Mouse (Mus musculus): ENCODE data around the gene Magi3. TPM values are rescaled to one million over a fixed set of nuclear protein-coding genes. Genes with fewer than 3 reads are reported as not detected.

The Magi3 gene
- polyA plus RNA-seq, 1 experiment from 2014 or later: 4.7 TPM

GRCm38 (mm10) chr3:104160603-104161002 lies 59.6 kb downstream of the Magi3 start:
- H3K4me2 ChIP-seq (ENCODE audit: low read length): no peak overlapping the region
- H3K27me3 ChIP-seq (replicated peaks; ENCODE audit: control insufficient read depth, insufficient read depth, low read length): no peaks in the 10 kb centered on the region
- no peak overlapping the region for H3K9ac ChIP-seq (ENCODE audit: low read depth, low read length)
- WGBS: 91% methylated on average over 6 of the region's 6 CpGs
- H3K4me3 ChIP-seq (ENCODE audit: low read length): no peak overlapping the region
- H3K36me3 ChIP-seq (ENCODE audit: control insufficient read depth, insufficient read depth, low read length): no peaks in the 10 kb centered on the region
- no peaks in the 10 kb centered on the region for H3K4me1 ChIP-seq (ENCODE audit: control insufficient read depth, insufficient read depth, low read depth, low read length)
- H3K27ac ChIP-seq (ENCODE audit: low read depth, low read length): no peak overlapping the region
- no peak for ATAC-seq
- no peaks in the 10 kb centered on the region for H3K9me3 ChIP-seq (ENCODE audit: control insufficient read depth, low read length)

DNA sequence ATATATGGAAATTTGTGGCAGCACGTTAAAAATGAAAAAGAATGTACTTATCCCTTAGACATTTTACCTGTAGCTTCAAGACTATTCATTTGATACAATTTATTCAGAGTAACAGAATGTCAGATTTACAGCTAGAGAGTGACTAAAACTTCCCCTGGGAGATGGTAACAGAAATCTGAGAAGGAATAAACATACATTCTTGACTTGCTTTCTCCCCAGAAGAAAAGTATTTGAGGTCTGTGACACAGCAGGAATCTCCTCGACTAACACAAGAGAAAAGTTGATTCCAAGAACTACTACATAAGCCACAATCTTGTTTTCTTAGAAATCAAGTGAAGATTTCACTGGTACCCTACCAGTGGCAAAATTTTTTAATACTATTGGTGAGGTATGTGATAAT lies 70.0 kb downstream of the Magi3 start:
- ATAC-seq: no peak
- Histone ChIP-seq H3K27ac (ENCODE audit: low read depth, low read length) (no peak overlapping the region), H3K27me3 (replicated peaks; ENCODE audit: control insufficient read depth, insufficient read depth, low read length) (no peaks in the 10 kb centered on the region), H3K4me3 (ENCODE audit: low read length) (no peak overlapping the region), H3K9me3 (ENCODE audit: control insufficient read depth, low read length) (no peaks in the 10 kb centered on the region), H3K4me2 (ENCODE audit: low read length) (no peak overlapping the region), H3K9ac (ENCODE audit: low read depth, low read length) (no peak overlapping the region), H3K4me1 (ENCODE audit: control insufficient read depth, insufficient read depth, low read depth, low read length) (no peaks in the 10 kb centered on the region), H3K36me3 (ENCODE audit: control insufficient read depth, insufficient read depth, low read length) (no peaks in the 10 kb centered on the region)
- 71% methylated on average over 2 of the region's 2 CpGs for WGBS

GRCm38 (mm10) chr3:104142376-104142775 lies 77.8 kb downstream of the Magi3 start:
- H3K27ac ChIP-seq (ENCODE audit: low read depth, low read length): no peak overlapping the region

DNA sequence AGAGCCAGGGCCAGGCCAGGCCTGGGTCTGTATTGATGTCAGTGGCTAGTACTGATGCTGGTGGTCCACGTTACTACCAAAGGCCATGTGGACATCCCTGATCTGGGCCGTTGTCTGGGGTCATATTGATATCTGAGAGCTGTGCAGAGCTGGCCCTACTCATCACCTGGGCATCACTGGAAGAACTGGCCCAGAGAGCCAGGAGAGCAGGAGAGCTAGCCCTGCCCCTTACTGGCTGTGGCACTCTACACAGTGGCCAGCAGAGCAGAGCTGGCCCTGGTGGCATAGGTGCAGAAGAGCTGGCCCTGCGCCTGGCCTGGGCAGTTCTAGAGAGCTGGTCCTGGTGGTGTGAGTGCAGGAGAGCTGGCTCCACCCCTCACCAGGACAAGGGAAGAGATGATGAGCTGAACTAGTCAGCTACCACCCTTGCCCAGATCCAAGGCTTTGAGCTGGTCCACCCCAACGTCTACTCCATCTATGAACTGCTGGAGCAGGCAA lies 81.2 kb downstream of the Magi3 start:
- Histone ChIP-seq H3K36me3 (ENCODE audit: control insufficient read depth, insufficient read depth, low read length) (no peaks in the 10 kb centered on the region), H3K27ac (ENCODE audit: low read depth, low read length) (no peak overlapping the region), H3K4me2 (ENCODE audit: low read length) (no peak overlapping the region), H3K27me3 (replicated peaks; ENCODE audit: control insufficient read depth, insufficient read depth, low read length) (no peaks in the 10 kb centered on the region), H3K9ac (ENCODE audit: low read depth, low read length) (no peak overlapping the region), H3K4me3 (ENCODE audit: low read length) (no peak overlapping the region), H3K4me1 (ENCODE audit: control insufficient read depth, insufficient read depth, low read depth, low read length) (no peaks in the 10 kb centered on the region), H3K9me3 (ENCODE audit: control insufficient read depth, low read length) (no peaks in the 10 kb centered on the region)
- ATAC-seq: 0 out of 2 replicates have a peak, but pooled peaks have one; percentile 34
- WGBS: 94% methylated on average over 4 of the region's 4 CpGs

More at GRCm38 (mm10) chr3:104142376-104142775, 77.8 kb downstream of the Magi3 start:
- Histone ChIP-seq H3K4me2 (ENCODE audit: low read length) (no peak overlapping the region), H3K9ac (ENCODE audit: low read depth, low read length) (no peak overlapping the region), H3K4me1 (ENCODE audit: control insufficient read depth, insufficient read depth, low read depth, low read length) (no peaks in the 10 kb centered on the region), H3K27me3 (replicated peaks; ENCODE audit: control insufficient read depth, insufficient read depth, low read length) (no peaks in the 10 kb centered on the region), H3K4me3 (ENCODE audit: low read length) (no peak overlapping the region), H3K9me3 (ENCODE audit: control insufficient read depth, low read length) (no peaks in the 10 kb centered on the region), H3K36me3 (ENCODE audit: control insufficient read depth, insufficient read depth, low read length) (no peaks in the 10 kb centered on the region)
- ATAC-seq: no peak
- WGBS: 39% methylated on average over 4 of the region's 4 CpGs

- H3K27ac ChIP-seq (ENCODE audit: low read depth, low read length): no peak overlapping the region
- no peak overlapping the region for H3K4me3 ChIP-seq (ENCODE audit: low read length)
- no peaks in the 10 kb centered on the region for H3K36me3 ChIP-seq (ENCODE audit: control insufficient read depth, insufficient read depth, low read length)
- no peaks in the 10 kb centered on the region for H3K4me1 ChIP-seq (ENCODE audit: control insufficient read depth, insufficient read depth, low read depth, low read length)
- WGBS: 71% methylated on average over 1 of the region's 1 CpGs
- no peaks in the 10 kb centered on the region for H3K27me3 ChIP-seq (replicated peaks; ENCODE audit: control insufficient read depth, insufficient read depth, low read length)
- no peak overlapping the region for H3K9ac ChIP-seq (ENCODE audit: low read depth, low read length)
- H3K4me2 ChIP-seq (ENCODE audit: low read length): no peak overlapping the region
- H3K9me3 ChIP-seq (ENCODE audit: control insufficient read depth, low read length): no peaks in the 10 kb centered on the region
- no peak for ATAC-seq
These were observed 94.5 kb downstream of the Magi3 start for GRCm38 (mm10) chr3:104125628-104126027.

DNA sequence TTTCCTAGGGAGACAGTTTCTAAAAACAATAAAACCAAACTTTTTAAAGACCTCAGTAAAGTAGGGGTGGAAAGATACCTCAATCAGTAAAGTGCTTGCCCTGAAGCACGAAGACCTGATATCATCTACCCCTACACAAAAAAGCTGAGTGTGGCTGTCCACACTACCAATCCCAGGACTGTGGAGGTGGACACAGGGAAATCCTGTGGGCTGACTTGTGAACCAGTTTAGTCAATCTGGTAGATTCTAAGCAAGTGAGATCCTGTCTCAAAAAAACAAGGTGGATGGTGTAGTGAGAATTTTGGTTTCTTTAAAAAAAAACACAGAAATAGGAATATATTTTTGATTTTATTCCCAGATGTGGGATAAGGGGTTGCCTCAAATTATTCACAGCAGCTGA lies 96.3 kb downstream of the Magi3 start:
- 97% methylated on average over 1 of the region's 1 CpGs for WGBS
- Histone ChIP-seq H3K9ac (ENCODE audit: low read depth, low read length) (no peak overlapping the region), H3K4me2 (ENCODE audit: low read length) (no peak overlapping the region), H3K4me3 (ENCODE audit: low read length) (no peak overlapping the region), H3K9me3 (ENCODE audit: control insufficient read depth, low read length) (no peaks in the 10 kb centered on the region), H3K27ac (ENCODE audit: low read depth, low read length) (no peak overlapping the region), H3K27me3 (replicated peaks; ENCODE audit: control insufficient read depth, insufficient read depth, low read length) (no peaks in the 10 kb centered on the region), H3K36me3 (ENCODE audit: control insufficient read depth, insufficient read depth, low read length) (no peaks in the 10 kb centered on the region), H3K4me1 (ENCODE audit: control insufficient read depth, insufficient read depth, low read depth, low read length) (no peaks in the 10 kb centered on the region)
- ATAC-seq: no peak

DNA sequence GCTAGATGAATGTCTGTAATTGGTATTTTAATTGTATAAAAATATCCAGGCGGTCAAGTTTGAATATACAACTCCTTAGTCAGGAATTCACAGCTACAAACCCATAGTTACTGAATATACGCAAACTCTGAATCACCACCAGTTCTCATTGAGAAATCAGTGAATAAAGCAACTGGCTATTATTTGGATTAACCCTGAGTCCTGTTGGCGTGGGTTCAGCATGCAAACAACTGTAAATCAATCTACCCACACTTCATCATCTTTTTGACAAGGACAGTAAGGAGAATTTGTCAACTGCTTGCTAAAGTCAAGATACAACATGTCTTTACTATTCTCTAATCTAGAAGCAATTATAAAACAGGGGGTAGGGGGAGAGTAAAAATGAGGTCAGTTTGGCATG lies 110.7 kb downstream of the Magi3 start:
- H3K36me3 ChIP-seq (ENCODE audit: control insufficient read depth, insufficient read depth, low read length): no peaks in the 10 kb centered on the region
- 79% methylated on average over 3 of the region's 3 CpGs for WGBS
- H3K4me2 ChIP-seq (ENCODE audit: low read length): no peak overlapping the region
- no peak for ATAC-seq
- no peak overlapping the region for H3K4me3 ChIP-seq (ENCODE audit: low read length)
- no peaks in the 10 kb centered on the region for H3K9me3 ChIP-seq (ENCODE audit: control insufficient read depth, low read length)
- H3K9ac ChIP-seq (ENCODE audit: low read depth, low read length): no peak overlapping the region
- H3K4me1 ChIP-seq (ENCODE audit: control insufficient read depth, insufficient read depth, low read depth, low read length): no peaks in the 10 kb centered on the region
- no peak overlapping the region for H3K27ac ChIP-seq (ENCODE audit: low read depth, low read length)
- no peaks in the 10 kb centered on the region for H3K27me3 ChIP-seq (replicated peaks; ENCODE audit: control insufficient read depth, insufficient read depth, low read length)

GRCm38 (mm10) chr3:104104942-104105341 lies 115.2 kb downstream of the Magi3 start:
- no peak overlapping the region for H3K27ac ChIP-seq (ENCODE audit: low read depth, low read length)
- WGBS: 32% methylated on average over 1 of the region's 1 CpGs
- H3K4me1 ChIP-seq (ENCODE audit: control insufficient read depth, insufficient read depth, low read depth, low read length): no peaks in the 10 kb centered on the region
- H3K27me3 ChIP-seq (replicated peaks; ENCODE audit: control insufficient read depth, insufficient read depth, low read length): no peaks in the 10 kb centered on the region
- no peak for ATAC-seq
- H3K9me3 ChIP-seq (ENCODE audit: control insufficient read depth, low read length): no peaks in the 10 kb centered on the region
- H3K9ac ChIP-seq (ENCODE audit: low read depth, low read length): no peak overlapping the region
- no peak overlapping the region for H3K4me3 ChIP-seq (ENCODE audit: low read length)
- H3K4me2 ChIP-seq (ENCODE audit: low read length): no peak overlapping the region
- no peaks in the 10 kb centered on the region for H3K36me3 ChIP-seq (ENCODE audit: control insufficient read depth, insufficient read depth, low read length)

GRCm38 (mm10) chr3:104101721-104102120 lies 118.5 kb downstream of the Magi3 start:
- Histone ChIP-seq H3K36me3 (ENCODE audit: control insufficient read depth, insufficient read depth, low read length) (no peaks in the 10 kb centered on the region), H3K4me3 (ENCODE audit: low read length) (no peak overlapping the region), H3K9ac (ENCODE audit: low read depth, low read length) (no peak overlapping the region), H3K9me3 (ENCODE audit: control insufficient read depth, low read length) (no peaks in the 10 kb centered on the region), H3K4me2 (ENCODE audit: low read length) (no peak overlapping the region), H3K27me3 (replicated peaks; ENCODE audit: control insufficient read depth, insufficient read depth, low read length) (no peaks in the 10 kb centered on the region), H3K4me1 (ENCODE audit: control insufficient read depth, insufficient read depth, low read depth, low read length) (no peaks in the 10 kb centered on the region), H3K27ac (ENCODE audit: low read depth, low read length) (no peak overlapping the region)
- no peak for ATAC-seq
- 84% methylated on average over 3 of the region's 3 CpGs for WGBS

- Histone ChIP-seq H3K4me1 (ENCODE audit: control insufficient read depth, insufficient read depth, low read depth, low read length) (no peaks in the 10 kb centered on the region), H3K27ac (ENCODE audit: low read depth, low read length) (no peak overlapping the region), H3K36me3 (ENCODE audit: control insufficient read depth, insufficient read depth, low read length) (no peaks in the 10 kb centered on the region), H3K9me3 (ENCODE audit: control insufficient read depth, low read length) (no peaks in the 10 kb centered on the region), H3K9ac (ENCODE audit: low read depth, low read length) (no peak overlapping the region), H3K4me2 (ENCODE audit: low read length) (no peak overlapping the region), H3K4me3 (ENCODE audit: low read length) (no peak overlapping the region), H3K27me3 (replicated peaks; ENCODE audit: control insufficient read depth, insufficient read depth, low read length) (no peaks in the 10 kb centered on the region)
- no peak for ATAC-seq
These were observed 118.9 kb downstream of the Magi3 start for GRCm38 (mm10) chr3:104101249-104101648.

Measured in hindbrain, embryonic 16.5 days (tissue).